Mouse (Mus musculus) embryonic facial prominence, embryonic 12.5 days (tissue): ENCODE measurements around the gene Prelp. TPM values are rescaled to one million over a fixed set of nuclear protein-coding genes. Genes with fewer than 3 reads are reported as not detected.
"Not testable (repeated sequence)": the region's sequence is repeated elsewhere in the genome, so short reads cannot be mapped to it uniquely, and the experiment has no call there.

Source experiments
- ATAC-seq: fragments of 200-750 bp; cut with Nextera tagmentation; 2 replicates; pipeline ENCODE4 v1.8.0; 2017; ENCODE audit not compliant: insufficient number of reproducible peaks, insufficient read depth, low FRiP score, low TSS enrichment
- H3K27ac ChIP-seq: fragments of 300-500 bp; sonication (generic); 2 replicates; pipeline ENCODE4 v1.5.1; 2016; ENCODE audit warnings: mild to moderate bottlenecking
- H3K27me3 ChIP-seq: fragments of 300-500 bp; sonication (generic); 2 replicates; pipeline ENCODE4 v1.6.1; 2016; ENCODE audit warnings: mild to moderate bottlenecking, moderate library complexity
- H3K36me3 ChIP-seq: fragments of 300-500 bp; sonication (generic); 2 replicates; pipeline ENCODE4 v1.6.1; 2016; ENCODE audit warnings: mild to moderate bottlenecking
- H3K4me1 ChIP-seq: fragments of 300-500 bp; sonication (generic); 2 replicates; pipeline ENCODE4 v1.6.1; 2016
- H3K4me2 ChIP-seq: fragments of 300-500 bp; sonication (generic); replicated peaks from 2 replicates; pipeline ENCODE4 v1.6.1; 2016; ENCODE audit warnings: mild to moderate bottlenecking, moderate library complexity
- H3K4me3 ChIP-seq: fragments of 300-500 bp; sonication (generic); 2 replicates; pipeline ENCODE4 v1.5.1; 2016; ENCODE audit warnings: mild to moderate bottlenecking
- H3K9ac ChIP-seq: fragments of 300-500 bp; sonication (generic); 2 replicates; pipeline ENCODE4 v1.6.1; 2016; ENCODE audit warnings: mild to moderate bottlenecking, moderate library complexity
- H3K9me3 ChIP-seq: fragments of 300-500 bp; sonication (generic); 2 replicates; pipeline ENCODE4 v1.6.1; 2016; ENCODE audit warnings: mild to moderate bottlenecking, moderate library complexity
- WGBS: fragments of 180-500 bp; shearing (Covaris S2); methylation state at CpG from one replicate; pipeline ENCODE4 v1.1.7; 2016; 5-methylcytosine and 5-hydroxymethylcytosine counted together
- polyA plus RNA-seq: library from polyadenylated mRNA; unstranded; fragments of >200 nt; fragmentation: Nextera tagmentation; extraction: Ambion mirVana; gene quantifications from 2 replicates; pipeline ENCODE4 v1.2.1, GENCODE M21; 2016

Gene Prelp
- polyA plus RNA-seq, result 1.9 and 2.2 TPM in 2 replicates

DNA sequence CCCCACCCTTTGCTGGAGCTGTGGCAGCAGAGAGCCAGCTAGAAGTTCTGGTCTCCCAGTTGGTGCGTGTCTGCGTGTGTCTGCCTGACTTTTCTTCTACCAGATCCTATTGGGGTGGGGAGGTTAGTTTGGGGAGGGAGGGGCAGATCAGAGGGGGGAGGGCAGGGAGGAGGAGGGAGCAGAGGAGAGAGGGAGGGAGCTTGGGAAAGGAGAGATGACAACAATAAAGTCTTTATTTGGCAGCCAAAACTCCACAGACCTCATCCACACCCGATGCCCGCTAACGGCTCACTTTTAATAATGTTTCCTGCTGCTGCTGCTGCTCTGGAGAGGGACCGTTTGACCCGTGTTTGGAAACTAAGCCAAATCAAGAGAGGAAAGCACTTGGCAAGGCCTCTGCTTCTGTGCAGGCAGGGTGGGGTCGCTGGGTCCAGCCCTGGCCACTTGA lies at the start of gene Prelp:
Gene Prelp, minus strand, starts transcription at position 111 of the 448 bp plus-strand sequence.
- 14% methylated on average over 8 of the region's 8 CpGs for WGBS
- Histone ChIP-seq H3K36me3 (no peaks in the 10 kb centered on the region), H3K27ac (peak within 1 kb of the TSS; percentile 30; the same call in 1 of the 2 replicates), H3K27me3 (no peaks in the 10 kb centered on the region), H3K9me3 (no peaks in the 10 kb centered on the region; the same call in 1 of the 2 replicates), H3K4me2 (peak within 1 kb of the TSS; percentile 6; the same call in 1 of the 2 replicates), H3K4me1 (peaks cover 29% of the 10 kb centered on the region), H3K9ac (no peak within 1 kb of the TSS), H3K4me3 (no peak within 1 kb of the TSS)
- ATAC-seq, result no peak

DNA sequence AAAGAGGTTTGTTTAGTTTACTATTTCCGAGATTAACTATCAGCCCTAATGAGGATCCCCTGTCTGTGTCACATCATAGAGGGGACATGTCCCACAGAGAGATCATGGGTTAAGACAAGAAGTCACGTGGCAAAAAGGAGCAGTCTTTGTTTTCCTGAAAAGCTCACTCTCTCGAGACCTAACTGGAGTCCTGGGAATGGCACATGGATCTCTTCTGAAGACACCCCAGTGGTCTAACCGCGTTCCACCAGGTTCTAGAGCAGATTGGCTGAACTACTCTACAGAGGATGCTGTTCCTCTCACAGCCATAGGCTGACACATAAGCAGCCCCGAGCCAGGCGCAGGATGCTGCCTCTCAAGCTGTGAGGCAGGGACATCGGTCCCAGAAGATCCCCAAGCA lies 48.2 kb upstream of the Prelp start:
- ATAC-seq, result no peak
- Histone ChIP-seq H3K4me3 (no peak overlapping the region), H3K4me1 (peaks cover 5% of the 10 kb centered on the region; the same call in 1 of the 2 replicates), H3K9me3 (no peaks in the 10 kb centered on the region), H3K27ac (no peak overlapping the region), H3K27me3 (no peaks in the 10 kb centered on the region), H3K4me2 (no peak overlapping the region), H3K36me3 (no peaks in the 10 kb centered on the region), H3K9ac (no peak overlapping the region)
- 84% methylated on average over 8 of the region's 8 CpGs for WGBS

DNA sequence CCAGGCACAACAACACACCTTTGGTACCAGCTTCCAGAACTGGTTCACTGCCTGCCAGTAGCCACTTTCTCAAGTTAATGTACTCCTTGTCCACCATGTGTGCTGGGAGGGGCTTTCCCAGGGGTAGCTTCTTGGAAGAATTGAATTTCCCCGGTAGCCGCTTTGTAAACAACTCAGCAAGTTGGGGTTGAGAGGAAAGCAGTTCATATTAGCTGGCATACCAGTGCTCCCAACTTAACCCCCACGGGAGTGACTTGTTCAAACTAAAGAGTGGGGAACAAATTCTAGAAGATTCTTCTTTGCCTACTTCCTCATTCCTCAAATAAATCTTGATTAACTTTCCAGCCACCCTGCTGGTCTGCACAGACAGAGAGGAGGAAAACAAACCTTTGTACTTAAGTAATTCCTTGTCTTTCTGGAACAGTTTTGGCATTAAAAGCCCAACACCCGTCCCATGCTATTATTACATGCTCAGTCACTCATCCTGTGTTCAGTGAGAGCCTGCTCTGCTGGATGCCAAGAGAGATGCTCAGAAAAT lies 47.6 kb upstream of the Prelp start:
- no peaks in the 10 kb centered on the region for H3K27me3 ChIP-seq
- H3K4me1 ChIP-seq, result peaks cover 5% of the 10 kb centered on the region; the same call in 1 of the 2 replicates
- no peak for ATAC-seq
- no peak overlapping the region for H3K4me2 ChIP-seq
- H3K9ac ChIP-seq, result no peak overlapping the region
- H3K36me3 ChIP-seq, result no peaks in the 10 kb centered on the region
- H3K4me3 ChIP-seq, result no peak overlapping the region
- 52% methylated on average over 4 of the region's 4 CpGs for WGBS
- H3K9me3 ChIP-seq, result no peaks in the 10 kb centered on the region
- no peak overlapping the region for H3K27ac ChIP-seq

DNA sequence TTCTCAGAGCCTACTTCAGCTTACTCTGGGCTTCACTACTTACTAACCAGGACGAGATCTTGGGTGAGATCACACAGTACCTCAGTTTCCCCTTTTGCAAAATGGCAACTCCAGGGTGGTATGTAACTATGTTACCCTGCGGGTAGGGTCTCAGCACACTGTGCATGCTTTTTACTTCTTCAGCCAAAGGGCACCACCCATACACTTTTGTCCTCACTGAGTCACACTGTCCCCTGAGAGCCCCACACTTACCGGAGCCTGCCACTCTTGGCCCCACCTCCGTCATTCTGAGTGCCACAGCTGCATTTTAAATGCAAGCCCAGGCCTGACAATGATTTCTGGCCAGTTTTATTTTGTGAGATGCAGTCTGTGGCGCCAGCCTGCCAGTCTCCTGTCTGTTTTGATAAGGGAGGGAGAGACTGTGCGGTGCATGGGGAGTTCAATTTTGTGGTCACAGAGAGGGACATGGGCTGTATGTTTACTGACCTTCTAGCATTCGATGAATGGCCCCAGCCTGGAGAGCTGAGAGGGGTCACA lies 46.3 kb upstream of the Prelp start:
- WGBS, result 73% methylated on average over 7 of the region's 7 CpGs

DNA sequence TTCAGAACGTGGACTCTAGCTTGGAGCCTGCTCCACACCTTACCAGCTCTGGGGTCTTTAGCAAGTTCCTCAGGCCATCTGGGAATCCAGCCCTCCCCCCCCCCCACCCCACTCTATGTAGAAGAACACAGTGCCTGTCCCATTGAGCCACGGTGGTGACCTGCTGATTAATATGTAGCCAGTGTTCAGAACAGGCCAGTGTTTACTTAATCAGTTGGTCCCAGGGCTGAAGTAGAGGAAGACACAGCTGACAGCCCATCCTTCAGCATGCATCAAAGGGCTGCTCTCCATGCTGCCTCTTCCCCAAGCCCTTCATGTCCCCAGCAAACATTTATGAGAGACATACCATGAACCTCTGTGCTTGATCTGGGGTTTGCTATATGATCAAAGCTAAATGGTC lies 44.8 kb upstream of the Prelp start:
- no peak for ATAC-seq
- WGBS, result 73% methylated on average over 2 of the region's 2 CpGs
- no peak overlapping the region for H3K9ac ChIP-seq
- peak overlapping the region; percentile 30; the same call in 1 of the 2 replicates for H3K27ac ChIP-seq
- H3K36me3 ChIP-seq, result no peaks in the 10 kb centered on the region
- 0 out of 2 replicates have a peak, but pooled peaks cover 2% of the 10 kb centered on the region for H3K27me3 ChIP-seq
- H3K9me3 ChIP-seq, result no peaks in the 10 kb centered on the region
- H3K4me2 ChIP-seq, result no peak overlapping the region
- H3K4me1 ChIP-seq, result peaks cover 14% of the 10 kb centered on the region
- H3K4me3 ChIP-seq, result no peak overlapping the region

More for the DNA sequence above, 46.3 kb upstream of the Prelp start:
- ATAC-seq, result no peak
- no peaks in the 10 kb centered on the region for H3K36me3 ChIP-seq
- no peak overlapping the region for H3K27ac ChIP-seq
- no peak overlapping the region for H3K9ac ChIP-seq
- H3K4me2 ChIP-seq, result no peak overlapping the region
- no peak overlapping the region for H3K4me3 ChIP-seq
- no peaks in the 10 kb centered on the region for H3K9me3 ChIP-seq
- peaks cover 5% of the 10 kb centered on the region; the same call in 1 of the 2 replicates for H3K4me1 ChIP-seq
- H3K27me3 ChIP-seq, result no peaks in the 10 kb centered on the region

DNA sequence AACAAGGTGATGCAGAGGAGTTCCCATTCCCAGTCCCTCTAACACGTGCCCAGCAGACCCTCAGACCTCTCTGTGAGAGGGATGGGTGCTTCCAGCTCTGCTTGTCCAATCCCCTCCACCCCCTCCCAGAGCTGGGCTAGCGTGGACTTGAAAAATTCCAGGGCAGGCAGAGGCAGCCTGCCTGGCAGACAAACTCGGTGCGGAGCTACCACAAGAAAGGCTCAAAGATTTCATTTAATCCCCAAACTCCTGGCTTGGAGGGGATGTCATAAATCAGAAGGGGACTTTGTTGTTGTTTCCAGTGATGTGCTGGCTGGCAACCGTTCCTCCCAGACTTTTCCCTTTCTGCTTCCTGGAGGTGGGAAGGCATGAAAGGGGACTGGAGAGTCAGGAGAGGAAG lies 44.1 kb upstream of the Prelp start:
- Histone ChIP-seq H3K27me3 (0 out of 2 replicates have a peak, but pooled peaks cover 2% of the 10 kb centered on the region), H3K27ac (peak overlapping the region; percentile 60; the same call in 1 of the 2 replicates), H3K9me3 (no peaks in the 10 kb centered on the region), H3K4me2 (no peak overlapping the region), H3K9ac (no peak overlapping the region), H3K36me3 (no peaks in the 10 kb centered on the region), H3K4me1 (peaks cover 14% of the 10 kb centered on the region), H3K4me3 (no peak overlapping the region)
- ATAC-seq, result no peak
- 38% methylated on average over 5 of the region's 5 CpGs for WGBS

DNA sequence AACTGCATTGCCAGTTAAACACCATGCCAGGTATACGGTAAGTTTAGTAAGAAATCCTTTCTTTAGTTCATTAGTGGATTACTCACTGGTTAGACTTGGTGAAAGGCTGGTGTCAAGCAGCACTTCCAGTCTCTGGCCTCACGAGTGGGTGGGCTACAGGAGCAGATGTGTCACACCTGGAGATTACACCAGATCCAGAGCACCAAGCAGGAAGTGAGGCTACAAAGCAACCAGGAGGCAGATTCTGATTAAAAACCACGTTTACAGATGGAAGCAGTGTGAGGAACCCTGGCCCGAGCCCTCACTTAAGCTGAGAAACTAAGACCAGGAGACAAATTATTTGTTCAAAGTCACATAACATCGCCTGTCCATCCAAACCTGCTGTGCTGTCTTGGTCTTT lies 43.5 kb upstream of the Prelp start:
- no peak overlapping the region for H3K9ac ChIP-seq
- no peak for ATAC-seq
- peaks cover 14% of the 10 kb centered on the region for H3K4me1 ChIP-seq
- 66% methylated on average over 5 of the region's 5 CpGs for WGBS
- 0 out of 2 replicates have a peak, but pooled peaks cover 2% of the 10 kb centered on the region for H3K27me3 ChIP-seq
- no peaks in the 10 kb centered on the region for H3K36me3 ChIP-seq
- no peaks in the 10 kb centered on the region for H3K9me3 ChIP-seq
- no peak overlapping the region for H3K4me3 ChIP-seq
- H3K27ac ChIP-seq, result peak overlapping the region; percentile 60; the same call in 1 of the 2 replicates
- no peak overlapping the region for H3K4me2 ChIP-seq

DNA sequence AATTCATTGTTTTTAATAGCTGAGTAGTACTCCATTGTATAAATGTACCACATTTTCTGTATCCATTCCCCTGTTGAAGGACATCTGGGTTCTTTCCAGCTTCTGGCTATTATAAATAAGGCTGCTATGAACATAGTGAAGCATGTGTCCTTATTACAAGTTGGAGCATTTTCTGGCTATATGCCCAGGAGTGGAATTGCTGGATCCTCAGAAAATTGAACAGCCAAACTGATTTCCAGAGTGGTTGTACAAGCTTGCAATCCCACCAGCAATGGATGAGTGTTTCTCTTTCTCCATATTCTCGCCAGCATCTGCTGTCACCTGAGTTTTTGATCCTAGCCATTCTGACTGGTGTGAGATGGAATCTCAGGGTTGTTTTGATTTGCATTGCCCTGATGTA lies 42.4 kb upstream of the Prelp start:
- not testable (repeated sequence) for H3K4me1 ChIP-seq, H3K36me3 ChIP-seq, H3K27me3 ChIP-seq, H3K9ac ChIP-seq, H3K27ac ChIP-seq, H3K4me3 ChIP-seq, ATAC-seq, H3K4me2 ChIP-seq, H3K9me3 ChIP-seq
- 88% methylated on average over 1 of the region's 1 CpGs for WGBS

DNA sequence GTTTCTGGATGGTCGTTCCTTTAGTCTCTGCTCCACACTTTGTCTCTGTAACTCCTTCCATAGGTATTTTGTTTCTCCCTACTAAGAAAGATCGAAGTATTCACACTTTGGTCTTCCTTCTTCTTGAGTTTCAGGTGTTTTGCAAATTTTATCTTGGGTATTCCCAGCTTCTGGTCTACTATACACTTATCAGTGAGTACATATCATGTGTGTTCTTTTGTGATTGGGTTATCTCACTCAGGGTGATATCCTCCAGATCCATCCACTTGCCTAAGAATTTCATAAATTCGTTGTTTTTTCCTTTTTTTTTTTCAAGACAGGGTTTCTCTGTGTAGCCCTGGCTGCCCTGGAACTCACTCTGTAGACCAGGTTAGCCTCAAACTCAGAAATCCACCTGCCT lies 41.9 kb upstream of the Prelp start:
- H3K4me2 ChIP-seq, H3K4me1 ChIP-seq, H3K9ac ChIP-seq, ATAC-seq, H3K27me3 ChIP-seq, H3K36me3 ChIP-seq, H3K4me3 ChIP-seq, H3K9me3 ChIP-seq, H3K27ac ChIP-seq: not testable (repeated sequence)
- 90% methylated on average over 3 of the region's 3 CpGs for WGBS

DNA sequence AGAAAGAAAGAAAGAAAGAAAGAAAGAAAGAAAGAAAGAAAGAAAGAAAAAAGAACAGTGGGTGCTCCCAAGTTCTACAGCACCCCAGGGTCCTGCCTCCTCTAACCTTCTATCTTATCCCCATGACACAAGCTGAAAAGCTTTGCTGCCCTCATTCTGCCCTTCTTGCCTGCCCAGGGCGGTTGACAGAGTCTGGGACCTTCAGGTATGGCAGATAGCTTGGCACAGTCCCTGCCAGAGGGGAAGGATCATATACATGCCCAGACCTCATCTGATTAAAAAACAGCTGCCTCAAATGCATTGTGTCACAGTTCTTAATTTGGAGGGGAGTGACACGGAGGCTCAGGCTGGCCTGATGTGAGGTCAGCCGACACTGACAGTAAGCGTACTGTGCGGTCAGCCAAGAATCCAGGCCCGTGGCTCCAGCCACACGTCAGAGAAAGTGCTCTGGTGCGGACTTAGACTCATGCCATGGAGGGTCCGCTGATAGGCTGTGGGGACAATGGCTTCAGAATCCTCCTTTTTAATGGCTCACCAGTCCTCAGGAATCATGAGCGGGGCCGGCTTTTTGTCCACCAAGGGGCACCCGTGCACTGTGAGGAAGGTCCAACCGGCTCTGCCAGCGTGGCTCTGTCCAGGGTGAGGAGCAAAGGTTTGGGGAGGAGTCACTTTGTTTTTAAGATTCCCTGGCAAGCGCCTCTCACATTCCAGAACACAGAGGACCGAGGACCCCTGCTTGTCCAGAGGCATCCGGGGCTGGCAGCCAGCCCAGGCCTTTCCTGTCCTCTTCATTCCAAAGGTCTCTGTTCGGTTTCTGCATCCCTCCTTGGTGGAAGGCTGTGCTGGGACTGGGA lies 40.3 kb upstream of the Prelp start:
- Histone ChIP-seq H3K36me3 (no peaks in the 10 kb centered on the region), H3K4me2 (peak overlapping the region; percentile 24; the same call in 1 of the 2 replicates), H3K4me1 (peaks cover 9% of the 10 kb centered on the region), H3K27ac (0 out of 2 replicates have a peak overlapping the region, but pooled peaks have one; percentile 6), H3K27me3 (0 out of 2 replicates have a peak, but pooled peaks cover 2% of the 10 kb centered on the region), H3K9ac (no peak overlapping the region), H3K4me3 (no peak overlapping the region), H3K9me3 (no peaks in the 10 kb centered on the region)
- peak; percentile 57; the same call in 1 of the 2 replicates for ATAC-seq
- 20% methylated on average over 18 of the region's 18 CpGs for WGBS

DNA sequence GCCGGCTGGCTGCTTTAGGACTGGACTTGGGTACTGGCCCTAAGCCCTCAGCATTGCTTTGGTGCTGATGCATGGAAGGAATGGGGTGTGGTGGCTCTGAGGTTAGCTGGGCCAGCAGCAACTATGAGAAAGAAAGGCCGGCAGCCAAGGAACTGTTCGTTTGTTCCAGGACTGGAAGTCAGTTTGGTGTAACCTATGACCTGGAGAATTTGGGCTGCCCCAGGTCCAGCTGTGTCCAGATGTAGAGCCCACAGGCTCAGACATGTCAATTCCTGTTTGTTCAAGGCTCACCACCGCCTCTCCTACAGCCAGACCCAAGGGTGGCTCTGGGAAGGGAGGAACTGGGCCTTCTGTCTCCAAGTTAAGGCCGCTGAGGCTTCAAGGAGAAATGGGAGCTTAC lies 38.3 kb upstream of the Prelp start:
- no peak for ATAC-seq
- Histone ChIP-seq H3K27ac (no peak overlapping the region), H3K27me3 (0 out of 2 replicates have a peak, but pooled peaks cover 2% of the 10 kb centered on the region), H3K4me2 (no peak overlapping the region), H3K36me3 (no peaks in the 10 kb centered on the region), H3K9ac (no peak overlapping the region), H3K9me3 (no peaks in the 10 kb centered on the region), H3K4me3 (no peak overlapping the region), H3K4me1 (peaks cover 14% of the 10 kb centered on the region)
- 60% methylated on average over 5 of the region's 5 CpGs for WGBS
